Mouse (Mus musculus) kidney, adult 2 months (tissue): ENCODE data around the gene Mbd5.

ENCODE experiments used
- CTCF ChIP-seq: fragments of 200-500 bp; conservative IDR thresholded peaks from 2 replicates; pipeline ENCODE4 v1.5.1; 2011; ENCODE audit warnings: low read depth, mild to moderate bottlenecking, control low read depth, low read length, moderate library complexity, mixed read lengths; ENCODE audit not compliant: insufficient read depth, insufficient read length
- POLR2A ChIP-seq: fragments of 200-500 bp; IDR thresholded peaks from one replicate; pipeline ENCODE4 v1.6.1; 2011; ENCODE audit warnings: low read depth, low read length, control low read depth

DNA sequence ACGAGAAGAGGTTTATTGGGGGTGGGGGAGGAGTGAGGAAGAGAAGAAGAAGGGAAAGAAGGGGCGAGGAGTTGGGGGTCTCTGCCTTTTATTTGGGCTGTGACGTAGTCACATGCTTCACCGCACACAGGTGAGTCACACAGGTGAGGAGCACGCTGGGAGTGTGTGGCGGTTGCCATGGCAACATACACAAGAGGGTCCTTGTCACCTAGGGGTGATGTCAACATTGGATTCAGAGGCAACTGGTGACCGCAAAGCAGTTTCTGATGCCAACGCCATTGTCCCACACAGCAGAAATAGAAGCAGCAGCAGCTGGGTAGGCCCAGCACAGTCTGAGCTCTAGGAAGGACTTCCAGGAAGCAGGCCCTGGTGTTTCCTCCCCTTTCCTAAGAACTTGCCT, 406.6 kb downstream of the Mbd5 start:
- TF ChIP-seq POLR2A: no peak
- TF ChIP-seq CTCF: no peak
